Mouse (Mus musculus) heart, adult 11 months (tissue): ENCODE results near the gene Tuba3a.

ENCODE experiments used
- DNase-seq: peaks from one replicate; pipeline ENCODE4 v3.0.0; 2022

The Tuba3a gene

GRCm38 (mm10) chr6:125285890-125286289 lies at the start of gene Tuba3a:
Tuba3a (minus strand) TSS chr6:125286042.
- no peak for DNase-seq

GRCm38 (mm10) chr6:125334356-125334755 lies 48.5 kb upstream of the Tuba3a start:
- no peak for DNase-seq

DNA sequence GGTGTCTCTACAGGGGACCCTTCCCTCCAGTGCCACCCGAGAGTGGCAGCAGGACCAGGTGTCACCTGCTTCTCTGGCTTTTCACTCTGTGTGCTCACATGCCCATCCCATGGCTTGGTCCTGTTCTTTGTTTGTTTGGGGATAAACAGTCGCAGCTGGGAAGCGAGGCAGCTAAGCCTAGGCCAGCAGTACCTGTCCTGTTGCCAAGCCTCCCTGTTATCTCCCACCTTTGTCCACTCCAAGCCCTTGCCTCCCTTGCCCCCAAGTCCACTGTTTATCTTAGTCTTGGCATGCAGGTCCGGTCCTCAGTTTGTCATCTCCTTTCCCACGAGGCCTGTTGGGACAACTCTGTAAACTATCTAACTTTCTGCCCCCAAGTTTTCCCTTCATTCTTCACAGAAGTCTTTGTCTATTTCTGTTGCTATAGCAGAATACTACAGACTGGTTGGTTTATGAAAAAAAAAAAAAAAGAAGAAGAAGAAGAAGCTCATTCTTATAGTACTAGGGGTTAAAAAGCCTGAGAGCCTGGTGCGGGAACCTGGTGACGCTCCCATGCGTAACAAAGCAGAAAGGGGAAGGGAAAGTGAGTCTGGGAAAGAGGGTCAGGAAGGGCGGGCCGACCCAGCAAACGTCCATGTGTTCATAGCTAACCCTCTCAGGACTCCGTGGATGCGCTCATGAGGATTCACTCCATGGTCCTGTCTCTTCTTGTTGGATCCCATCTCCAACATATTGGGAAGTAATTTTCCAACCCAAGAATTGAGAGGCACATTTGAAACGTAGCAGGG lies 47.5 kb upstream of the Tuba3a start:
- DNase-seq, result peak; percentile 93

DNA sequence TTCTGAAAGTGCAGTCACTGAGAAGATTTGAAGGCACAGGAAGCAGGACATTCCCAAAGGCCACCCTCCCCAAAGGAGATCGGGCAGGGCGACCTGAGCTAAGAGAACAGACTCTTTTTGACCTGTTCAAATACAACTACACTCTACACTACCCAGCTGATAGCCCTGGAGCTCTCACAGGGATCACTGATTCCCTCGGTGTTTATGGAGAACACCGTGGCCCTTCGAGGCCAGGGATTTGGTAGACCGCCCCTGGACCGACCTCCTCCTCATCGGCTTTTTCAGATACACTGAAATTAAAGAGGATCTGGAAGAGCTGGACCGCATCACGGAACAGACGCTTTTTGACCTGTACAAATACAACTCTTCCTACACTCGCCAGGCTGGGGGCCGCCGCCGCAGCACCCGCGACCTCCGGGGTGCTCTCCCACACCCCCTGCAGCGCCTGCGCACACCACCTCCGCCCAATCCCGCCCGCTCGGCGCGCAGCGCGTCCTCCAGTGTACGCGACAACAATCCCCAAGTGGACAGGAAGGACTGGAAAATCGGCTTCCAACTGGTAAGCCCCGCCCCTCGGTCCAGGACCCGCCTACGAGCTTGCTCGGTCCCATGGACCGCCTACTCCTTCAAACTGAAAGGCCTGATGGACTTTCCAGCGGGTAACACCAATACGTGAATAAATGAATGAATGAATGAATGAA lies 44.9 kb upstream of the Tuba3a start:
- DNase-seq, result peak; percentile 100

DNA sequence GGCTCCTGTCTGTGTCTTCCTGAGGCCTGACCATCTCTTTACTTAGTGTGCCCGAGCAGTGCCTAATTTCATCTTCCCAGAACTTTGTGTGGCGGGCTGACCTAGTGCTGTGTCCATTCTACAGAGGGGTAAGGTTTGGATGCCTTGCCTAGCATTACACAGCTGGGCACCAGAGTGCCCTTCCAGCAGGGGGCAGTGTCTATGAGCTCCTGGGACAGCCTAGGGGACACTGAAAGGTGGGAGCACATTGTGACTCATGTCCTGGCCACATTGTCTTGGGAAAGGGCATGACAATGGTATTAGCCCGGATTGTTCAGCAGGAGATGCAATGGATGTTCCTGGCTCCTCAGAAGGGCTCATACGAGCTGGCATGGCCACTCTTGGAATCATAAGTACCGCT lies 42.4 kb upstream of the Tuba3a start:
- DNase-seq, result peak; percentile 96

- DNase-seq, result peak; percentile 88
Observed at GRCm38 (mm10) chr6:125325337-125325736, 39.5 kb upstream of the Tuba3a start.

- DNase-seq, result peak; percentile 76
Observed at GRCm38 (mm10) chr6:125323547-125323946, 37.7 kb upstream of the Tuba3a start.

DNA sequence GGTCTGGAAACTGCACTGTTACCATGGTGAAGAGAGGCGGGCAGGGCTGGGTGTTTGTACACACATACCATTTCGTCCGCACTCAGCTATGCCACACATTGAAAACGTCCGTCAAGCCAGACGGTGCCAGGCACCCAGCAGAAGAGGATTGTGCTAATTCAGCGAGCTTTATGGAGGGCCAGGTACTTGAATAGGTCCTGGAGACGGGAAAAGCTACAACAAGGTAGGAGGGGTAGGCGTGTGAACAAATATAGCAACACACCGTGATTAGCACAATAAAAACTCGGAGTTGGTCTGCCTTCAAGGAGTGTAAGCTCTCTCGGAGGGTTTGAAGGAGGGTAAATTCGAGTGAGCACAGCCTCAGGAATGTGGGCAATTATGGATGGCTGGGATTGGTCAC lies 37.0 kb upstream of the Tuba3a start:
- peak; percentile 91 for DNase-seq

DNA sequence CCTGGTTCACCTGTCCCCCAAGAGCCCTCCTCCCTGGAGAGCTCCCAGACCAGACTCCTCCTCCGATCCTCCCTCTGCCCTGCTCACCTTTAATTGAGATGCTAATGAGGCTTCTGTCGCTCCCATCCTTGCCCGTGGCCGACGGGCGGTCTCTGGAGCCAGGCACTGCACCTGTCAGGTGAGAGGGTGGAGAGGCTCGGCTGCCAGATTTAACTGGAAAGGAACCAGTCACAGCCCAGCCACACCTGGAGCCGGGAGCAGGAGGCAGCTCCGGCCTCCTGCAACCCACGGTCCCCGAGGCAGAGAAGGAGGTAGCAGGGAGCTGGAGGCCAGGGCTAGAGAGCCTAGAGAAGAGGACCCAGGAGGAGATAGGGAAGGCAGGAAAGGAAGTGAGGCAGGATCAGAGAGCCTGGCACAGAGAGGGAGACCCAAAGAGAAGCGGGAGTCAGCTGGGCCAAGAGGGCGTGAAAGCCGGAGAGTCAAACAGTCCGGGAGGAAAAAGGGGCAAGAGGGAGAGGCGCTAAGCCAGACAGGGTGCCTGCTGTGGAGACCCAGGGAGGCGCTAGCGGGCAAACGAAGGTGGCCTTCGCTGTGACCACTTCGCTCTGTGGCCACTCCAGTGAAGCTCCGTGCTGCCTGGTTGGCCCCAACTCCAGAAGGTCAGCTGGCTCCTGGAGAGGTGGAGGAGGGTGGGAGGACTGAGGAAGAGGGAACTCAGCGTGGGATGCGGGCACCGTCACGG lies 35.4 kb upstream of the Tuba3a start:
- peak; percentile 88 for DNase-seq

DNA sequence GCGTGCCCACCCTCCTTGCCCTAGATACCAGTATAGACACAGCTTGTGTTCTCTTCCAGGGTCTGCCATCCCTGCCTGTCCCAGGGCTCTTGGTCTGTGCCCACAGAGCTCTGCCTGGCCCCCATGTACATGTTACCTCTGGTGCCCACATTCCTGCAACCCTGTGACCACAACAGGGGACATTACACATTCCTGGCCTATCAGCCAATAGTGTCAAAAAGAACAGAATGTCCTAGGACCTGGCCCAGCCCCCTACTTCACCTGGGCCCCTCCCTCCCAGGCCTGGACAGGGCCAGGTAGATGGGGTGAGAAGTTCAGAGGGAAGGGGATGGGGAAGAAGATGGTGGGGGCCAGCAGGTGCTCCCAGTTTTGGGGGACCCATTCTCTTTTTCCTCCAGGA lies 34.5 kb upstream of the Tuba3a start, which contains the start of gene Scnn1a:
TSS of gene Scnn1a (plus strand) at position 337 of the 400 bp plus-strand sequence.
- DNase-seq, result peak; percentile 86

- DNase-seq, result peak; percentile 71
Observed at GRCm38 (mm10) chr6:125319919-125320296, 34.1 kb upstream of the Tuba3a start.

- DNase-seq, result peak; percentile 86
Observed at GRCm38 (mm10) chr6:125318981-125319918, 33.4 kb upstream of the Tuba3a start.

DNA sequence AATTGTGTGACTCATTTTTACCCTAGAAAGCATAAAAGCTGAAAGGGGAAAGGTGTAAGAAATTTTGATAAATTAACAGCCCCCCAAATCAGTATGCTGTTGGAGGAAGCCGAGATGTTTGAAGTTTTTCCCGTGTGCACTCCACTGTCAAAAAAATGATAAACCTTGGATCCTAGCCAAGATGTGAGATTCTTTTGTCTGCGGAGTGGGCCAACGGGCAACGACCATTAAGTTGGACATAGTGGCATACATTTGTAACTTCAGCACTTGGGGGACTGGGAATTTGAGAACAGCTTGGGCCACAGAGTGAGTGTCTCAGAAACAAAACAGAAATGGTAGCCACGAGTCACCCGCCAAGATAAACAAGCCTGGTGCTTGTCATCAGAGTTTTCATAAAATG lies 31.2 kb upstream of the Tuba3a start:
- DNase-seq, result peak; percentile 79

DNA sequence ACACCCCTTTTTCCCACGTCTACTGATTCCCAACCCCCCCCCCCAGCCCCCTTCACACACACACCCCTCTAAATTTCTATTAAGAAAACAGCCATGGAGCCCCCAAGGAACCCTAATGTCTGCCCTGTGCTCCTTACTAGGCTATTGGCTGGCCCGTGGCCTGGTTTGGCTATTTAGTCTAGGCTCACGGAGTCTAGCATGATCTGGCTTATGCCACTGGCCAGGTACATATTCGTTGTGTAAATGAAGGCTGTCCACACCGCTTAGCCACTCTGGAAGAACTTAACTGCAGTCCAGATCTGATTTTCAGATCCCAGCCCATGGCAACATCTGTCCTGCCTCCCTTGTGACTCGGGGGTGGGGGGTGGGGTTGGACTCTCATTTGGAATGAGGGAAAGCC lies 28.9 kb upstream of the Tuba3a start:
- peak; percentile 91 for DNase-seq

- no peak for DNase-seq
Observed at GRCm38 (mm10) chr6:125314231-125314563, 28.4 kb upstream of the Tuba3a start.

DNA sequence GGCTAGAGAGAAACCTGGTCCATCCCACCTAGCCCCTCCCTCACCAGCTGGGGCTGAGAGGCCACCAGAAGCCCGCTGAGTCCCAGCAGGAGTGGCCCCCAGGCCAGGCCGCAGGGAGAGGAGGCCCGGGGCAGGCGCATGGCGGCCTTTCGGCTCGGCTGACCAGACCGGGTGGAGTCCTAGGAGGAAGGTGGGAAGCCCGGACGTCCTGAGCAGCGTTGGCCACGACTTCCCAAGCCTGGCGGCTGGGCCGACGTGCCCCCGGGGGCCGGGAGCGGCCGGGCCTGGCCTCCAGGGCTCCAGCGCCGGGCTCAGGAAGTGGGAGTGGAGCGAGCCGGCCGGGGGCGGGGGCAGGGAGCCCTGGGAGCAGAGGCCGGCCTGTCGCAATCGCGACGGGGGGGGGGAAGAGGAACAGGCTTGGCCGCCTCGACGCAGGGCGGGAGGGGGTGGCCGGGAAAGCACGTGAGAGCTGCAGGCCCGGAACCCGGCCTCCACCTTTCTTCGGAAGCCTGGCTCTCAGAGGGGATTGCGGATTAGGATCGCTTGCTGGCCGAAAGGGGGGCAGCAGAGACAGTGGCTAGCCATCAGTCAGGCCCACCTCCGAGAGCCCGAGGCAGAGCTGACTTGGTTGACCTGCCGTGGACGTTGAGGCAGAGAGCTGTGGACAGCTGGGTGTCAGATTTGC lies 27.8 kb upstream of the Tuba3a start, which contains the start of gene Ltbr:
TSS of gene Ltbr (minus strand) at position 340 of the 685 bp plus-strand sequence.
- peak; percentile 100 for DNase-seq

GRCm38 (mm10) chr6:125312581-125313355 lies 26.9 kb upstream of the Tuba3a start:
- peak; percentile 92 for DNase-seq

DNA sequence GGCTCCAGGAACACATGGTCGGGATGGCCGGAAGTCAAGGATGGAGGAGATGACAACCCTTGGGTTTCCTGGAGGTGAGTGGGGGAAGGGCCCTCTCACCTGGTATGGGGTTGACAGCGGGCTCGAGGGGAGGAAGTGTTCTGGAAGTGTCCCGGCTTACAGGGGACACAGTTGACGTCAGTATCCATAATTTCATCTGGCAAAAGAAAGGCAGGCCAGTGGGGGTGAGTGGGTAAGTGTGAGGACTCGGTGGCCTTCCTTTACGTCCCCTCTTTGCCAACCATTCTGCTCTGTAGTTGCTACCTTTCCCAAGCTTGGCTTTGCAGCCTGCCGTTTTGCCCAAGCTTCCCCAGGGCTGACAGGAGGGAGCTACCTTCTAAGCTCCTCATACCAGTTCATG lies 26.3 kb upstream of the Tuba3a start:
- DNase-seq, result peak; percentile 93

- no peak for DNase-seq
Observed at GRCm38 (mm10) chr6:125309406-125309805, 23.6 kb upstream of the Tuba3a start.

DNA sequence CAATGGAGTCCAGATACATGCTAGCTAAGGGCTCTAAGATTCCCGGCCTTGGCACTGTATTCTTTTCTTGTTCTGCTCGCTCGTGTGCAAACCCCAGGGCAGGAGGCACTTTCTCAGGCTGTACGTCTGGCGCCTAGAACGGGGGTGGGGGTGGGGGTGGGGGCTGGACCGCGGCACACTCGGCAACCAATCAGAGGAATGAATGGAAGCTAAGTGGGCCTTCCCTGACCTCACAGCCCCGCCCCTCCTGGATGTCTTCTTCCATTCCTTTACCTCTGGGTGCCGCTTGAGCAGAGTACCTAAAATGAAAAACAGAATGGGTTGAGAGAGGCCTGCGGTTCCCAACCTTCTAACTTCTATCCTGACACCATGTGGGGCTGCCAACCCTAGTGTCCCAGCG lies 23.1 kb upstream of the Tuba3a start:
- DNase-seq, result no peak

DNA sequence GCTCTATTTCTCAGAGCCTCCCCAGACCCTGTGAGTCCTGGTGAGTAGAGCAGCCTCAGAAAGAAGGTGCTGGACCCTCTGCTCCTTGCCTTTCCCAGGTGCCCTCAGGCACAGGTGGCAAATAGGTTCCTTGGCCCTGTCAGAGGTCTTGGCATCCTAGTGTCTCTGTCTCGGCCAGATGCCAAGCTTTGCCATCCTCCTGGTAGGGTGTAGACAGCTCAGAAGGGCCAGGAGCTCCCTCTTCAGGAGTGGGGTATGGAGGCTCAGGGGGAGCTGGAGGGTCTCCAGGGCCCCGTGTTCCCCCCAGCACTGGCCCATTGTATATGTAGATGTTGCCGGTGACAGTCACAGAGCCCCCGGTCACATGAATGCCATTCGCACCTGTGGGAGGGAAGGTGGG lies 21.2 kb upstream of the Tuba3a start:
- DNase-seq, result peak; percentile 87
